Mouse (Mus musculus): ENCODE results near the gene Tmem132a. TPM values are rescaled to one million over a fixed set of nuclear protein-coding genes. Genes with fewer than 3 reads are reported as not detected.

Gene Tmem132a
- total RNA-seq, 2 experiments from 2014 or later, result 168 to 171 TPM

DNA sequence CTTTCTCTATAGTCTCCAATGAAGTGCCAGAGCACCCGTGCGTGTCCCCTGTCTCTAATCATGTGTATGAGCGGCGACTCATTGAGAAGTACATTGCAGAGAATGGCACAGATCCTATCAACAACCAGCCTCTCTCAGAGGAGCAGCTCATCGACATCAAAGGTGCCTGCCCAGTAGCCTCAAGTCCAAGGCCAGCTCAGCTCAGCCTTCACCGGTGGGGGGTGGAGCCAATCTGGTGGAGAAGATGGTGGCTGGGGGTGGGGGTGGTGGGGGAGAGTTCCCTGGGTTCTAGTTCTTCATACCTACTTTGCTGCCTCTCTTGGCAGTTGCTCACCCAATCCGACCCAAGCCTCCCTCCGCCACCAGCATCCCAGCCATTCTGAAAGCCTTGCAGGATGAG is 27.8 kb upstream of the Tmem132a start:
- no peak for TF ChIP-seq CTCF (conservative IDR thresholded peaks at IDR 0.05)
- no peak for DNase-seq (ENCODE audit: low spot score in 2 of 2)
- H3K4me3 ChIP-seq, result no peak overlapping the region
- no peak overlapping the region for H3K27ac ChIP-seq

DNA sequence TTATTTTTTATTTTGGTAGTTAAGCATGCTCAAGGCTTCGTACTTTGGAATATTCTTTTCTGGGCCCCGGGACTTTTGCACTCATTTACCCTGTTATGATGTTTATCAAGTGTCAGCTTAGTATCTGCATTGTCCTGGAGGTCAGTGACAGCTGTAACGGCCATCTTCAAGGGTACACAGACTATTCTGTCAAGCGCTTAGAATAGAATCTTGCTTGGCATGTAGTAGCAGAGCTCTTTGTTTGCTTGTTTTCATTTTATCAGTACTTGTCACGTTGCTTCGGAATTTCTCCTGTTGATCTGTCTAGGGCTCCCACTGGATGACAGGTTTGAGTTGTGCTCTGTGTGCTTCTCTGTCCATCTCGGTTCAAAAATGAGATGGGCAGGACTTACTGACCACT is 27.1 kb upstream of the Tmem132a start:
- peak overlapping the region; percentile 87 for H3K4me3 ChIP-seq
- DNase-seq (ENCODE audit: low spot score in 2 of 2), result no peak

DNA sequence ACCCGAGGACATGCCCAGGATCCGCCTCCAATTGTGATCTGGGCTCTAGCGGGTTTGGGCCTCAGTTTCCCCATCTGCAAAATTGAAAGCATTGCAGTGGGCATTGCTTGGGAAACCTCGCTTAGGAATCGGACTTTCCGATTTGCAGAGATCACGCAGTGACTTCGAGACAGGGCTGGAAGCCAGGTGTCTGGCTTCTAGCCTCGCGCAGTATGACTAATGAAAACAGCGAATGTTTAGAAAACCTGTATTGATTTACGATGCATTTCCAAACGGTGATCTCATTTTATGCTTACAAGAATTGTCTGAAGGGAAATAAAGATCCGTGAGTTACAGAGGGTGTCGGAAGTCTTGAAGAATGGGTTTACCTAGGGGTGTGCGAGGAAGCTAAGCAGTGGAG is 26.0 kb upstream of the Tmem132a start:
- no peak for DNase-seq (ENCODE audit: low spot score in 2 of 2)
- peak overlapping the region; percentile 91 for H3K27ac ChIP-seq
- no peak for TF ChIP-seq CTCF (conservative IDR thresholded peaks at IDR 0.05)
- H3K4me3 ChIP-seq, result peak overlapping the region; percentile 87

More for the DNA sequence above, 27.1 kb upstream of the Tmem132a start:
- peak overlapping the region; percentile 91; the same call in 1 of the 2 replicates for H3K27ac ChIP-seq
- TF ChIP-seq CTCF (conservative IDR thresholded peaks at IDR 0.05), result no peak

DNA sequence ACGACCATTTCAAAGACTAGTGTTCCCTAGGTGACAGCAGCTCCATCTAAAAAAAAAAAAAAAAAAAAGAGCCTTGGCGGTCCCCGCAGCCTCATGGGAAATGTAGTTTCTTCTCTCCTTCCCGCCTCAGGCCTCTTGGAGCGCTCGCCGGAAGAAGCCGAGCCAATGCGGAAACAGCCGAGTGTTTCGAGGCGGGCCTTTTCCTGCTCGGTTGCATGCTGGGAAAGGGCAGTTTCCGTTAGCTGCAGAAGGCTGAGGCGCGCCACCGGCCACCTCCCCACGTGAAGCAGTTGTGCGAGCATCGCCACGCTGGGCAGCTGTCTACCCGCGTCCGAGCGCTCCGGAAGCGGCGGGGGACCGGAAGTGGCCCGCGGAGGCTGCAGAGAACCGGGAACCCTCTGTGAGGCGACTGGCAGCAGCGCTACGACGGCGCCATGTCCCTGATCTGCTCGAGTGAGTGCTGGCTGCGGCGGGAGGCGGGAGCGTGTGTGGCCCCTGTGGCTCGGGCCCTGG is 25.3 kb upstream of the Tmem132a start, which contains the start of gene Prpf19:
Prpf19 (plus strand) TSS at position 216 of the 513 bp plus-strand sequence.
- H3K27ac ChIP-seq, result peak within 1 kb of the TSS; percentile 91
- peak; percentile 98 to 99 for DNase-seq (ENCODE audit: low spot score in 2 of 2)
- TF ChIP-seq CTCF (conservative IDR thresholded peaks at IDR 0.05), result peak; percentile 51
- H3K4me3 ChIP-seq, result peak within 1 kb of the TSS; percentile 87

DNA sequence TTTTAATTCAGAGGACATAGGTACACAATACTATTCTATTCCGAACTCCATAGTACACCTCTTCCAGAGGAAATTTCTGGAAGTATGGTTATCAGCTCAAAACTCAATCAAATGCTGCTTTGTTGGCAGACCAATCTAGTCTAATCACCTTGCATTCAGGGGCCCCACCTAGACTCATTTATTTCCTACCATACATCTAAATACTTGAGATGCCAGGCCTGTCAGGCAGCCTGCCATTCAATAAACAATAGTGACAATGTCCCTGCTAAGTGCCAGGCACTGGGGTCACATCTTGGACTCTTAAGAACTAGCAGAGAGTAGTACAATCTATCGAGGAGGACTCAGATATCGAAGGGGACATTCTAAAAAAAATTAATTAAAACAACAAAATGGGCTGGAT is 22.5 kb upstream of the Tmem132a start:
- Histone ChIP-seq H3K4me3 (no peak overlapping the region), H3K27ac (no peak overlapping the region)
- TF ChIP-seq CTCF (conservative IDR thresholded peaks at IDR 0.05), result no peak
- no peak for DNase-seq (ENCODE audit: low spot score in 2 of 2)

DNA sequence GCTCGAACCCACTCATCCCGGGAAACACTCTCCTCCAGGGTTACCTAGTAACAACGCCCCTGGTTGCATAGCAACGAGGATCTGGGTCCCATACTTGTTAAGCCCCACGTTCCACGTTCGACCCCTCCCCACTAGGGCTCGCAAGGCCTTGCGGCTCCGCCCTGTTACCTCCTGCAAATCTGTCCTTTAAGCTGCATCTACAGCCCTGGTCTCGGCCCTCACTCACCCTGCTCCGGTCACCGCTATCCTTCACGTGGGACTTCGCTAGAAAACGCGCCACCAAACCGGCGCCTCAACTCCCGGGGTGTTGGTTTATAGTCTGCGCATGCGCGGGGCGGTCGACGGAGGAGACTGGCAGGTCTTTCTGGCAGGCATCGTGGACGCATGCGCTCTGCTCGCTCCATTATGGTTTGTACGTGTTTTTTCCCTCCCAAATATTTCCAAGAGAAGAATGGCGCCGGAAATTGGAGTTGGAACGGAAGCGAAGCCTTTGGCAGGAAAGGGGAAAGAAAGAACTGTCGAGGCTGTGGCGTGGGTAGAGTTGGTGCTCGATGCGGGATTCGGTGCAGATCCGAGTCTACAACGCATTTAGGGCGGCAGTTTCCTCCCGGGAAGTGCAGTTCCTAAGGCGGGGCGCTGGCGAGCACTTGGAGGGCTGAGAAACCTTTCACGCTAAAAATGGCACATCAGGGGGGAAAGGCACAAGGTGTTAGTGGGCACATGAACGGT is 11.8 kb upstream of the Tmem132a start, which contains the start of gene Tmem109:
Tmem109 (minus strand) TSS at position 576 of the 729 bp plus-strand sequence.
- peak; percentile 92 to 94 for DNase-seq (ENCODE audit: low spot score in 2 of 2)
- peak within 1 kb of the TSS; percentile 80 for H3K4me3 ChIP-seq
- peak within 1 kb of the TSS; percentile 95 for H3K27ac ChIP-seq
- peak; percentile 48 for TF ChIP-seq CTCF (conservative IDR thresholded peaks at IDR 0.05)

DNA sequence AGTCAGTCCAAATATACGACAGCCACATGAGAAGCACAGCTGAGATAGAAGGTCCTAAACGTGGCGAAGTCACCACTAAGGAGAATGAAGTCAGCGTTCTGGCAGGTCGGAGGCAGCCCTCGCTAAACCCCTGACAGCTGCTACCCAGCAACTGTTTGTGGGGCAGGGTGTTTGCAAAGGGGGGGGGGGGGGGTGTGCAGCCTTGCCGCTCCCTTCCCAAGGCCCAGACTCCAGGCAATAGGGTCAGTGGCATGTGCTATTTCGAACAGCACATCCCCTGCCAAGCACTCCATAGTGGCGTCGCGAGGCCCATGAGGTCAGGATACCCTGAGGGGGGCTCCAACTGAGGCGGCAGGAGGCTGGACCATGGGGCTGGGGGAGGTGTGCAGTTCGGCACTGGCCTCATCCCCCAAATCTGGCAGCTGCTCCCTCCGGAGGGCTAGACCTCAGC is 11.3 kb upstream of the Tmem132a start:
- Histone ChIP-seq H3K27ac (peak overlapping the region; percentile 95), H3K4me3 (peak overlapping the region; percentile 80)
- DNase-seq (ENCODE audit: low spot score in 2 of 2), result no peak
- no peak for TF ChIP-seq CTCF (conservative IDR thresholded peaks at IDR 0.05)

DNA sequence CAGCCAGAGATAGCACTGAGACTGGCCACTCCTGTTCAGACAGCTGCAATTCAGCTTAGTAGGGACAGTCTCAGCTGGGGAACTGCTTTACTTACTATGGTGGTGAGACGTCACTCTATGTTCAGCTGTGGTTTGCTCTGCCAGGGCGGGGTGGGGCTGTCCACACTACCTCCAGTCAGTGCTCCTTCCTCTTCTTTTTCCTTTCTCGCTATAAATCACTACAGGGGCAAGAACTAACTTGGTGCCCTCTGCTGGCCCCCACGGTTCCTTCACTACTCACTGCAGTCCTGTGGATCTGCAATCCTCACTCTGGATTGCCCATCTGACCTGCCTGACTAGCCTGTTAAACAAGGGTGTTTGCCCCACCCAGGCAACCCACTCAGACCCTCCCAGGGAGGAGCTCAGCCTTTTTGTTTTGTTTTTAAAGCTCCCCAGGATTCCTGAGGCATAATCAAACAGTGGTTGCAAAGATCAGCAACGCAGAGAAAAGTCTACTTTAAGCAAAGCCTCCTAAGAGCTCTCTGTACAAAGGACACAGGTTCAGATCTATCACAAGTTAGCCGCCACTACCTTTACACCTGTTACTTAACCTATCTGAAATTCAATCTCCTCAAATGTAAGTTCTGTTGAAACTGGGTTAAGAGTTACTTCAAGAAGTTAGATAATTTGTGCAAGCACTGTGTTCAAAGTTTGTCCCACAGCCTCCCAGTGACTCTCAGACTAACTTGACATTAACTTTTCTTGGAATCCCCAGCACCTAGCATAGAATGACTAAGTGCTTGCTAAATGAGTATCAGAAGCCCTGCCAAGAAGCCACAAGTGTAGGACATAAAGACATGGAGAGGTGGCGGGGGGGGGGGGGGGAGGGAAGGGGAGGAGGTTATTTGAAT is 10.6 kb upstream of the Tmem132a start:
- H3K27ac ChIP-seq, result peak overlapping the region; percentile 95
- TF ChIP-seq CTCF (conservative IDR thresholded peaks at IDR 0.05), result peak; percentile 73
- H3K4me3 ChIP-seq, result peak overlapping the region; percentile 80
- DNase-seq (ENCODE audit: low spot score in 2 of 2), result peak in 1 of 2 experiments; percentile 54

DNA sequence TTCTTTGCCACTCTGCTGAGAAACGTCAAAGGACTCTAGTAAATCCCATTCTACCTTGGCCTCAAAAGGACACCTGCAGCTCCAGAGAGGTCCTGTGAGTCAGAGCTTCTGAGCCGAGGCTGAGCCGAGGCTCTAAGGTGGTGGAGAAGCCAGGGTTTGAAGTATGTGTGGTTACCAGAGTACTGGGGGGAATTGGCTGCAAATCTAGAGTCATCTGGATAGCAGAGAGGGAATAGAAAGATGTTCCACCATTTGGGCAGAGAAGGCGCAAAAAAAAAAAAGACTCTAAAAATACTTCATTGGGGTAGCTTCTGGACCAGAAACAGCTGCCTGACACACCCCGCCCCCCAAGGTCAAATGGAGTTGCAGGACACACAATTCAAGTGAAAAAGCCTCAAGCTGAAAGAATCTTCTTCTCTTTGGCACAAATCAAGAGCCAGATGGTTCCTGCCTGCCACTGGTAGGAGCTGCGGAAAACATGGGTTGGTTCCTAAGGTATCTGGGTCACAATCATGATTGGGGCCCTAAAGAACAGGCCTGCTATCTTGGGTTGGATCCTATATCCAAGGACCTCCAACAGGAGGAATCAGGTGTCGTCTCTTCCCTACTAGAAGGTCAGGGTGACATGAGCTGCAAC is 8.6 kb upstream of the Tmem132a start:
- no peak for DNase-seq (ENCODE audit: low spot score in 2 of 2)
- Histone ChIP-seq H3K4me3 (peak overlapping the region; percentile 34), H3K27ac (peak overlapping the region; percentile 88)
- no peak for TF ChIP-seq CTCF (conservative IDR thresholded peaks at IDR 0.05)

DNA sequence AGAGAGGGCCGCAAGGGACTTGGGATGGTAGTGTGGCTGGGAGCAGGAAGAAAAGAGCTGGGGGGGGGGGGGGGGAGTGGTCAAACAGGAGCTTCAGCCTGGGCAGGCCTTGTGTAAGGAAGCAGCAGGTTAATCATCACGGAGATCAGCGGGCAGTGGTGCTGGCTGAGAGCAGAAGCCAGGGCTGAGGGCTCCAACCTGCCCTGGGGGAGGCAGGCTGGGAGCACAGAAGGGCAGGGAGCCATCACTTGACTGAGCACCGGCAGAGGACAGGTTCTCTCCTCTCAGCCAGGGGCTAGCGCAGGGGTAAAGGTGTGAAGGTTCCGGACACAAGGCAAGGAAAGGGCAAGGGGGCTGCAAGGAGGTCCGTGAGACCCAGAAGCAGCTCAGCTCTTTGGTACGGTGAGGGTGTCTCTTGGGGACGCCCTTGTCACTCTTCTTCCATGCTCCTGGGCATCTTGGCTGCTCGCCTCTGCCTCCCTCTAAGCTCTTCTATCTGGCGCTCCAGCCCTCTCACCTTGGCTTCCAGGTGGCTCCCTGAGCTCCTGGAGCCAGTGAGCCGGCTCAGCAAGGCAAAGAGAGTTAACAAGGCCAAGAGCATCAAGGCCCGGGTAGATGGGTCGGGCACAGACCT is 1.7 kb upstream of the Tmem132a start:
- Histone ChIP-seq H3K27ac (no peak overlapping the region), H3K4me3 (no peak overlapping the region)
- no peak for DNase-seq (ENCODE audit: low spot score in 2 of 2)
- TF ChIP-seq CTCF (conservative IDR thresholded peaks at IDR 0.05), result no peak

DNA sequence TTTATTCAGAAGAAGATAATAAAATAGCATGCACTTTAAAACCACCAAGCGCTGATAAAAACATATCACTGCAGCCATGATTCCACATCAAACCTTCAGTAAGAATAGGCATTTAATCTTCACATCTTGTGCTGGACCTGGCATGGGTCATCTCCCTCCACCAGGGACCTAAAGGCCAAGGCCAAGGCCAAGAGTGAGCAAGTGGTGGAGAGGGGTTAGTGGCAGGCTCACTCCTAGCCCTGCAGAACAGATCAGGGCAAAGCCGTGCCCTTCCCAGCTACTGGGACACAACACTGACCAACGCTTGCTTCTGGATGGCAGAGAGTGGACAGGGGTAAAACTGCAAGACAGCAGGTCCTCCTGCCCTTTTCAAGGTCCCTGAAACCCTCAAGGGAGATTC is 936 bp upstream of the Tmem132a start:
- no peak for DNase-seq (ENCODE audit: low spot score in 2 of 2)
- no peak overlapping the region for H3K27ac ChIP-seq
- no peak for TF ChIP-seq CTCF (conservative IDR thresholded peaks at IDR 0.05)
- H3K4me3 ChIP-seq, result no peak overlapping the region
